Mouse (Mus musculus): ENCODE measurements around the gene Prkce.

The Prkce gene

GRCm38 (mm10) chr17:86302861-86303331 is 135.3 kb downstream of the Prkce start:
- no peak for DNase-seq

DNA sequence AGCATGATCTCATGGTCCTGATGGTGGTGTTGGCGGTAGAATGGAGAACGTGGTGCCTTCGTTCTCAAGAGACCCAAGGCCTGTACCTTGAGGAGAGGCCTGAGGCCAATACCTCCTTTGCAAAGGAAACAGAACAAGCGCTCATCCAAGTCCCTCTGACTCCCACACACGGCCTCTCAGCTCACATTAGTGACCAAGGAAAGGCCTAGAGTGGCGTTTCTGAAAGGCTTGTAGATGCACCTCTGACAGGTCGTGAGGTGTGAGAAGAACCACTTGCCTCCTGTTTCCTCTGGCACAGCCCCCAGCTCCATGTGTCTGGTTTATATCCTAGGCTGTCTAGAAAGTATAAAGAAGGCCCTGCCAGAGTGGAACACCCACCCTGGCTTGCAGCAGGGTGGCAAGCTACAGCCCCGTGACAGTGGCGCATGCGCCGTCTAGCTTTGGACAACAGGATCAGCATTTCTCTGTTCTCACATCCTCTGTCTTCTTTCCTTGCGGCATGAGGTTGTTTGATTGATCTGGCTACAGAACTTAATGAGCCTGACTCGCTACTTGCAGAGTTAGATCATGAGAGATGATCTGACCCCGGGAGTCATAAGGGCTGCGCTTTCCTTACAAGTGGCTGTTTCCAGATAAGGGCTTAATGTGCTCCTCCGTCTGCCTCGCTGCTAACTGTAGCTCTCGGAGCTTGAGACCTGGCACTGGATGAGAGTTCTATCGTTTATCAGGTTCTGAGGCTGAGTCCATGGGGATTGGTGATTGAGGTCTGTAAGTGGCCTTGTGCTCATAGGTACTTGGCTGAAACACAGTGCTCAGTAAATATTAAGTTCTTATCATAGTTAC is 136.0 kb downstream of the Prkce start:
- DNase-seq, result no peak

DNA sequence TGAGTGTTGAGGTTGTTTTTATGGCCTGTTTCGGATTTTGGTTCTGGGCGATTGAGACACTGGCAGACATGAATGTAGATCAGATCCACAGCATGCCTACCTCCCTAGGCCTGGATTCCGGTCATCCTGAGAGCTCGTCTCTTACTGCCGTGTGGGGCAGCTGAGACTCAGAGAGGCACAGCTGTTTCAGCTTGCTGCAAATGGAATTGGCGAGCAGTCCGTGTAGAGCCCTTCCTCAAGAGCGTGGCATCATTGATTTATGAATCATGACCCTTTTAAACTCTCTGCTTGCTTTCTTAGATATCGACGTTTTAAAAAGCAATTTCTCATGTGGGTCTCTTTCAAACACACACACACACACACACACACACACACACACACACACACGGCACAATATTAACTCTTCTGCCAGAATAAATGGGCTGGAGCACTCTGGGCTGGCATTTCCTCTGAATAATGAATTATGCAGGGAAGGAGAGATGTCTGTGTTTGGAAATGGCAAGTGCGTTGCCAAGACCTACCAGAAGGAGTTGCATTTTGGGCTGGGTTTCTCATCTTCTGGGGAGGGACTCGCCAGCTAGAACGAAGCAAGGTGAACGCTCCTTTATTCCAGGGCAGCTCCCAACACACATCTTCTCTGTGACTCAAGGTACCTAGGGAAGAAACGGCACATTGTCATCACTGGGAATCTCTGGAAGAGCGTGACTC is 137.5 kb downstream of the Prkce start:
- DNase-seq, result no peak

- no peak for DNase-seq
Observed at GRCm38 (mm10) chr17:86306161-86306560, 138.6 kb downstream of the Prkce start.

- DNase-seq, result no peak
Observed at GRCm38 (mm10) chr17:86313413-86314139, 146.0 kb downstream of the Prkce start.

GRCm38 (mm10) chr17:86315874-86316273 is 148.3 kb downstream of the Prkce start:
- DNase-seq, result no peak

DNA sequence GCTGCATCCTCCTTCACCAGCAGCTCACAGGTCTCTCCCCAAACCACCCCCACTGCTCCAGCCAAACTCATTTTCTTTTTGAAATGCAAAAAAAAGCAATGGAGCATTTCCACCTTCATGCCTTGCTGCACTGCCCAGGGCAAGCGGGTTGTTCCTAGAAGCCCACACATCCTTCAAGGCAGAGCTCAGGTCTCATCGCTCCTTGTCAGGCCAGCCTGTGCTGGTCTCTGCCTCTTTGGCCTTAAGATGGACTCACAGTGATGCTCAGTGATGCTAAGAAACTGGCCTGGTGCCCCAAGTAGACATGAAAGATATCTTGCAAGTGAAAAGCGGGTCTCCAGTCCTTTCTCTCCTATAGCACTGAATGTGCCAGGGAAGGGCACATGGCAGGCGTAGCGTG is 149.2 kb downstream of the Prkce start:
- no peak for DNase-seq

DNA sequence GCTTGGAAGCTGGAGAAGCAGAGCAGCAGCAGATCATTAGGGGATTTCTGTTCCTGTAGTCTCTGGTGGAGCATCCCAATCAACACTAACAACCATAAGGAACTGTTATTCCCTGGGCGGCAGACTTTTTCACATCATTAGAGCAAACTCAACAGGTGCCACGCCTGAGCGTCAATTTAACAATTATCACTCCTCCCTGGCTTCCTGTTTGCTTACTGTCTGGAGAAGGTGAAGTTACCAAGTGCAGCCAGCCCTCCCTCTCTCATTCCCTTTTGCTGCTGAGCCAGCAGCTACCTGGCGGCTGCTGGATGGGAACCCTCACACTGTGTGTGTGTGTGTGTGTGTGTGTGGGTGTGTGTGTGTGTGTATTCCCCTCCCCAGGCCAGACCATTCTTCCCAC is 149.6 kb downstream of the Prkce start:
- no peak for DNase-seq

DNA sequence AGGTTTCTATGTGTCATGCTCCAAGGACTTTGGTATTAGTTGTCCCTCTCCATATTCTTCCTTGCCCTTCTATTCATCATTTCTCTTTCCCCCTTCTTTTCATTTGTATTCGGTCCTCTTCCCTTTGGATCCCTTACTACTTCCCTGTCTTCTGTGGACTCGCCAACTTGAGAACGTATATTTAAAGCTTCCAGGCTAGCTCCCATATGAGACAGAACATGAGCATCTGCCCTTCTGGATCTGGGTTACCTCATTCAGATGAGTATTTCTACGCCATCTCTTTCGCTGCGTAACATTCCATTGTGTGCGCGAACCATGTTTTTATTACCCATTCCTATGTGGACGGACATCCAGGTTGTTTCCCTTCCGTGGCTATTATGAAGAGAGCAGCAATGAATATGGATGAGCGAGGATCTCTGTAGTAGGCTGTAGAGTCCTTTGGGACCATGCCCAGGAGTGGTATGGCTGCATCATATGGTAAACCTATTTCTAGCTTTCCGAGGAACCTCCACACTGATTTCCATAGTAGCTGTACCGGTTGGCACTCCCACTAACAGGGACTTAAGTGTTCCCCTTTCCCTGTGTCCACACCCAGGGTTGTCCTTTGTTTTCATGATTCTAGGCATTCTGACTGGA is 152.5 kb downstream of the Prkce start:
- DNase-seq, result no peak

GRCm38 (mm10) chr17:86322840-86323239 is 155.3 kb downstream of the Prkce start:
- peak; percentile 33 to 36 for DNase-seq

- DNase-seq, result peak; percentile 54 to 56
Observed at GRCm38 (mm10) chr17:86323310-86323709, 155.7 kb downstream of the Prkce start.

DNA sequence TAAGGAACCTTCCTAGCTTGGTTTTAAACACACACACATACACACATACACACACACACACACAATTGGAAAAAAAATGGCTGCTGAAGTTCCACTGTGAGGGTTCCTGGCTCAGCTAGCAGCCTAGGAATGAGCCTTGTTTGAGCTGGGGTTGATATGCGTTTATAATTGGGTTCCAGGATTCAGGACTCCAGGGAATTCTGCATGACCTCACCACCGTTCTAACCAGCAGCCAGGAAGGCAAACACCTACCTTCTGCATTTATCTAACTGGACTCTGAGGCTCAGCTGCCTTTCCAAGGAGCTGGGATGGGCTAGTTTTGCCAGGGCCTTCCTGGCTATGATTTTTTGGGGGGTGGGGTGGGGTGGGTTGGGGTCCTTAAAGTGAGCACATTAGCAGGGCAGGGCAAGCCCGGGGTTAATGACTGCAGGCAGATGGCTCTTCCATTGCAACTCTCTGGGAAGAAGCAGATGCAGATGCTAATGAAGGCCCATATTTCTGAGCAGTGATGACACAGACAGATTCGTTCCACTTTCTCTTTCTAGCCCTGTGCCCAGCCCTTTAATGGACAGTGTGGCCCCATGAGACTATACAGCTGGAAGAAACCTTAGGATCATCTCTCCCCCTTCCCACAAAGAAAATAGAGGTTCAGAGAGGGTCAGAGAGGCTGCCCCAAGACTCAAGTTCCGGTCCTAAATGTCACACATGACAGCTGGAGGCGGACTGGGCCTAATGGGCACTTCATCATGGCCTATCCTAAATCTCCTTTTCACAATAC is 156.5 kb downstream of the Prkce start:
- DNase-seq, result no peak

DNA sequence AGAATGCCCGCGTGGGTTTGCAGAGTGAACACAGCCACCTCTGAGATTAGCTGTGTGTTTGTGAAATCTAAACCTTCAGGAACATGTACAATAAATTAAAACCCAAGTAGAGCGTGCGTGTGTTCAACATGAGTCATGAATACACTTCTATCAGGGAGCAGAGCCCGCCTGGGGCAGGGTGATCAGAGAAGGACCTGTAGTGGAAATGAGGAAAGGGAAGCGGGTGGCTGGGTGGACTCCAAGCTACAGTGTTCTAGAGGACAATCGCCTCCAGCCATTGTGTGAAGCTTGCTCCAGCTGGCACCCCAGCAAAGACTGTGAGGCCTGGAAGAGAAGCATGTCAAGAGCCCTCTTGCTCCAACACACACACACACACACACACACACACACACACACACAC is 157.2 kb downstream of the Prkce start:
- no peak for DNase-seq

- no peak for DNase-seq
Observed at GRCm38 (mm10) chr17:86325317-86325716, 157.7 kb downstream of the Prkce start.

DNA sequence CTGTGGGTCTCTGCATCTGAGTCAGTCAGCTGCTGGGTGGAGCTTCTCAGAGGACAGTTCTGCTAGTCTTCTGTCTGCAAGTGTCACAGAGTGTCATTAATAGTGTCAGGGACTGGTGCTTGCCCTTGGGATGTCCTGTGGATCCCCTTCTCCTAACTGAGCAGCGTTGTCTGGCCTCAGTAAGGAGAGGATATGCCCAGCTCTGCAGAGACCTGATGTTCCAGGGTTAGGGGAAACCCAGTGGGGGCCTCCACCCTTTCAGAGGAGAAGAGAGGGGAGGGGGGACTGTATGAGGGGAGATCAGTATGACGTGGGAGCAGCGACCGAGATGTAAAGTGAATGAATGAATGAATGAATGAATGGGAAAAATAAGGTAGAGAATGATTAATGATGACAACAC is 160.4 kb downstream of the Prkce start:
- no peak for DNase-seq

DNA sequence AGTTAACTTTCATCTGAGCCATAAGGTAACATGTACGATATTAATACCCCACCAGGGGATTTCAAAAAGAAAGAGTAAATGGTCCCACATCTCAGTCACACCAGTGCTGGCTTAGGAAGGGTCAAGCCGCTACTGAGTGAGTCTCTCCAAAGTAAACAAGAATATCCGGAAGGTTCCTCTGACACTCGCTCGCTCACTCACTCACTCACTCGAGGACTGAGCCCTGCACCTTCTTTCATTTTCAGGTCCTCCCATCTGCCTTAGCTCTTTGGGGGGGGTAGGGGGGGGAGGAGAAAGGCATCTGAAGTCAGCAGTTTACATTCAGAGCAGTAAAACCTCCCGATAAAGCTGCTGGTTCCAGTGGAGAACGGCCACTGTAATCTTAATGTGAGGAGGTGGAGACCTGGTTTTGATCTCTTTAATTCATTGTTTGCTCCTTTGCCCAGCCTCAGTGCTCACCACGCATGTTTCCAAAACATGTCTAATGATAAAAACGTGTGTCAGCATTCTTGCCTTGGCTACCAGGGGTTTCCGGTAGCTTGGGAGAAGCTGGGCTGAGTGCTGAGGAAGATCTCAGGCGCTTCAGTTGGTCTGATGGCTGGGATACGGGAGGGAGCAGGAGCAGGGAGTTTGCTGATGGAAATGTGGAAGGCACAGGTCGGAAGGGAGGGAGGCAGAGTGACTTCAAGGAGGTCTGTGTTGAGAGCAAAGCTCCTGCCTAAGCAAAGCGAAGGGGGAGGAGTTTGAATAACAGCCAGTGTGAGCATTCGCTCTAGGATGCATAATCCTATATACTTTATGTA is 161.9 kb downstream of the Prkce start:
- DNase-seq, result no peak

- no peak for DNase-seq
Observed at GRCm38 (mm10) chr17:86330076-86330955, 162.7 kb downstream of the Prkce start.

DNA sequence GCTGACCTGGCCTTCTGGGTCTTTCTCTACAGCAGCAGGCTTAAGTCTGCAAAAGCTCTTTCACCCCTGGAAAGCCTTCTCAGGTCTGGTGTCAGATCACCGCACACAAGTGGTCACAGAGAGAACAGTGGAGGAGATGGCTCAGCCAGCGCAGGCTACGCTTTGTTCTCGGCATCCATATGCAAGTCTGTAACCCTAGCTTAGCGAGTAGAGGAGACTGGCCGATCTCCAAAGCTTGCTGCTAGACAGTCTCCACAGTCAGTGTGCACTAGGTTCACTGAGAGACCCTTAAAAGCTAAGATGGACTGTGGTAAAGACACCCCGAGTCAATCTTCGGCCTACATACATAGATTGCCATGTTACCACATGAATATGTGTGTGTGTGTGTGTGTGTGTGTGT is 164.2 kb downstream of the Prkce start:
- DNase-seq, result no peak

DNA sequence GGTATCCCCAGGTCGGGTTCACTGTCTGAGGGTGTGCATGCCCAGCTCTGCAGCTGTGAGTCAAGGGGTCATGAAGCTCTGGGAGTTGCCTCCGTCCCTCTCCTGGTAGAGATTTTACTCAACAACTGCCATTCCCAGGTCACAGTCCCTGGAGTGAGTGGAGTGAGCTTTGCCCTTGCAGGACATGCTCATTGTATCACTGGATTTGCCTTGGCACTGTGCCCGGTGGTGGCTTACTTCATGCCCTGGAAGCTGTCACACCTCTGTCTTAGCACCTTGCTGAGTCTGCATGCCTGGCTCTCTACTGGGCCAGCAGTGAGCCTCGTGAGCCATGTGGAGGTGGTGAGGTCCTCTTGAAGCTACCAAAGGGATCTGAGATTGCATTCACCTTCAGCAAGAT is 167.4 kb downstream of the Prkce start:
- peak in 1 of 2 experiments; percentile 34 for DNase-seq

DNA sequence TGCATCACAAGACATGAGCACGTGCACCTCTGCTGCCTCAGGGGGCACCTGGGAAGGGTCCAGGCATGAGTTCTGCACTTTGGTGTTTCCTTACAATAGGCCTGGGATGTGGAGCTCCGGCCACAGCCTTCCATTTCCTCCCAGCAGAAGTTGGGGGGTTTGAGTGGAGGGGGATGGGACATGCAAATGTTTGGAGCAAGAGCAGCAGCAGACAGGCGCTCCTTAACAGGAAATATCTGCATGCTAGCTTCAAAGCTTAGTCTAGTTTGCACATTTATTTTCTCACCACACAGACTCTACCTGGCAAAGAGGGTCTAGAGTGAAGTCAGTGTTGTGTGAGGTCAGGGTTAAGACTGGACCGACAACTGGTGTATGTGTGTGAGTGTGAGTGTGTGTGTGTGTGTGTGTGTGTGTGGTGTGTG is 169.1 kb downstream of the Prkce start:
- peak; percentile 70 to 73 for DNase-seq

Data from B cell, adult 2 months (primary cell).